Mouse (Mus musculus) hindbrain, embryonic 14.5 days (tissue): ENCODE data around the gene Ankrd2. TPM values are rescaled to one million over a fixed set of nuclear protein-coding genes. Genes with fewer than 3 reads are reported as not detected.

ENCODE experiments used
- ATAC-seq: fragments of 200-750 bp; cut with Nextera tagmentation; 2 replicates; pipeline ENCODE4 v1.8.0; 2017; ENCODE audit warnings: moderate number of reproducible peaks, mild to moderate bottlenecking, moderate TSS enrichment, moderate library complexity; ENCODE audit not compliant: low FRiP score
- DNase-seq: peaks from one replicate; pipeline ENCODE4 v3.0.0-alpha.2; 2015; ENCODE audit warnings: low spot score
- H3K27ac ChIP-seq: fragments of 300-500 bp; sonication (generic); 2 replicates; pipeline ENCODE4 v1.5.1; 2014; ENCODE audit warnings: mild to moderate bottlenecking, moderate library complexity
- H3K27me3 ChIP-seq: fragments of 300-500 bp; sonication (generic); 2 replicates; pipeline ENCODE4 v1.6.1; 2014; ENCODE audit warnings: mild to moderate bottlenecking, low read length, mixed read lengths; ENCODE audit not compliant: control insufficient read depth, insufficient read depth
- H3K36me3 ChIP-seq: fragments of 300-500 bp; sonication (generic); replicated peaks from 2 replicates; pipeline ENCODE4 v1.6.1; 2014; ENCODE audit not compliant: control insufficient read depth, insufficient read depth
- H3K4me1 ChIP-seq: fragments of 300-500 bp; sonication (generic); replicated peaks from 2 replicates; pipeline ENCODE4 v1.6.1; 2014; ENCODE audit warnings: antibody characterized with exemption, low read length, mixed read lengths; ENCODE audit not compliant: control insufficient read depth, insufficient read depth
- H3K4me2 ChIP-seq: fragments of 300-500 bp; sonication (generic); replicated peaks from 2 replicates; pipeline ENCODE4 v1.6.1; 2014; ENCODE audit warnings: mild to moderate bottlenecking, moderate library complexity
- H3K4me3 ChIP-seq: fragments of 300-500 bp; sonication (generic); replicated peaks from 2 replicates; pipeline ENCODE4 v1.5.1; 2014; ENCODE audit warnings: mild to moderate bottlenecking, low read length
- H3K9ac ChIP-seq: fragments of 300-500 bp; sonication (generic); 2 replicates; pipeline ENCODE4 v1.6.1; 2014
- H3K9me3 ChIP-seq: fragments of 300-500 bp; sonication (generic); 2 replicates; pipeline ENCODE4 v1.6.1; 2016; ENCODE audit warnings: low read length; ENCODE audit not compliant: control insufficient read depth
- WGBS: fragments of 180-500 bp; shearing (Covaris S2); extraction: QIAGEN DNeasy Blood & Tissue Kit; methylation state at CpG from one replicate; pipeline ENCODE4 v1.1.7; 2014; 5-methylcytosine and 5-hydroxymethylcytosine counted together
- polyA plus RNA-seq: library from polyadenylated mRNA; unstranded; fragments of >200 nt; fragmentation: Nextera tagmentation; extraction: Ambion mirVana; gene quantifications from 2 replicates; pipeline ENCODE4 v1.2.1, GENCODE M21; 2014

Gene Ankrd2
- 0.82 and 1.2 TPM in 2 replicates for polyA plus RNA-seq

- Histone ChIP-seq H3K9ac (no peak within 1 kb of the TSS), H3K4me1 (no peaks in the 10 kb centered on the region), H3K4me3 (no peak within 1 kb of the TSS), H3K4me2 (no peak within 1 kb of the TSS), H3K27ac (no peak within 1 kb of the TSS), H3K9me3 (no peaks in the 10 kb centered on the region), H3K27me3 (no peaks in the 10 kb centered on the region), H3K36me3 (no peaks in the 10 kb centered on the region)
- WGBS = 64% methylated on average over 18 of the region's 19 CpGs
- ATAC-seq (peak; percentile 80), DNase-seq (peak; percentile 78)
Measured at GRCm38 (mm10) chr19:42035456-42036248, at the start of gene Ankrd2. Gene Ankrd2, plus strand, starts transcription at chr19:42036000.

GRCm38 (mm10) chr19:41987206-41987605 lies 48.6 kb upstream of the Ankrd2 start:
- no peaks in the 10 kb centered on the region for H3K4me1 ChIP-seq
- H3K27ac ChIP-seq = no peak overlapping the region
- no peak overlapping the region for H3K9ac ChIP-seq
- ATAC-seq (no peak), DNase-seq (no peak)
- H3K36me3 ChIP-seq = no peaks in the 10 kb centered on the region
- 88% methylated on average over 4 of the region's 4 CpGs for WGBS
- H3K4me2 ChIP-seq = no peak overlapping the region
- H3K27me3 ChIP-seq = peaks cover 9% of the 10 kb centered on the region
- H3K9me3 ChIP-seq = no peaks in the 10 kb centered on the region
- no peak overlapping the region for H3K4me3 ChIP-seq

GRCm38 (mm10) chr19:41989810-41990209 lies 46.0 kb upstream of the Ankrd2 start:
- DNase-seq (no peak), ATAC-seq (no peak)
- no peaks in the 10 kb centered on the region for H3K9me3 ChIP-seq
- H3K36me3 ChIP-seq = no peaks in the 10 kb centered on the region
- no peak overlapping the region for H3K9ac ChIP-seq
- no peak overlapping the region for H3K27ac ChIP-seq
- H3K27me3 ChIP-seq = no peaks in the 10 kb centered on the region
- no peaks in the 10 kb centered on the region for H3K4me1 ChIP-seq
- H3K4me3 ChIP-seq = no peak overlapping the region
- H3K4me2 ChIP-seq = no peak overlapping the region
- 87% methylated on average over 6 of the region's 6 CpGs for WGBS

- H3K9ac ChIP-seq = no peak overlapping the region
- DNase-seq = no peak
- ATAC-seq = no peak
Measured at GRCm38 (mm10) chr19:41991926-41992477, 43.8 kb upstream of the Ankrd2 start.

GRCm38 (mm10) chr19:41992971-41993370 lies 42.8 kb upstream of the Ankrd2 start:
- Histone ChIP-seq H3K4me1 (no peaks in the 10 kb centered on the region), H3K4me3 (no peak overlapping the region), H3K36me3 (no peaks in the 10 kb centered on the region), H3K9me3 (no peaks in the 10 kb centered on the region), H3K9ac (no peak overlapping the region), H3K4me2 (no peak overlapping the region), H3K27ac (no peak overlapping the region), H3K27me3 (no peaks in the 10 kb centered on the region)
- WGBS = 83% methylated on average over 2 of the region's 2 CpGs
- ATAC-seq = no peak
- no peak for DNase-seq

More at GRCm38 (mm10) chr19:41991926-41992477, 43.8 kb upstream of the Ankrd2 start:
- H3K4me1 ChIP-seq = no peaks in the 10 kb centered on the region
- no peaks in the 10 kb centered on the region for H3K27me3 ChIP-seq
- H3K36me3 ChIP-seq = no peaks in the 10 kb centered on the region
- no peak overlapping the region for H3K4me3 ChIP-seq
- no peak overlapping the region for H3K4me2 ChIP-seq
- no peaks in the 10 kb centered on the region for H3K9me3 ChIP-seq
- WGBS = 33% methylated on average over 6 of the region's 6 CpGs
- 0 out of 2 replicates have a peak overlapping the region, but pooled peaks have one; percentile 47 for H3K27ac ChIP-seq

GRCm38 (mm10) chr19:41993484-41993883 lies 42.3 kb upstream of the Ankrd2 start:
- no peak for DNase-seq
- no peak for ATAC-seq
- no peak overlapping the region for H3K27ac ChIP-seq
- H3K4me3 ChIP-seq = no peak overlapping the region
- no peak overlapping the region for H3K4me2 ChIP-seq
- 81% methylated on average over 6 of the region's 6 CpGs for WGBS
- no peaks in the 10 kb centered on the region for H3K27me3 ChIP-seq
- no peaks in the 10 kb centered on the region for H3K4me1 ChIP-seq
- no peaks in the 10 kb centered on the region for H3K36me3 ChIP-seq
- no peaks in the 10 kb centered on the region for H3K9me3 ChIP-seq
- H3K9ac ChIP-seq = no peak overlapping the region

- no peak for ATAC-seq
Measured at GRCm38 (mm10) chr19:41994023-41994422, 41.8 kb upstream of the Ankrd2 start.

GRCm38 (mm10) chr19:41995483-41995882 lies 40.3 kb upstream of the Ankrd2 start:
- Histone ChIP-seq H3K27ac (no peak overlapping the region), H3K27me3 (no peaks in the 10 kb centered on the region), H3K36me3 (no peaks in the 10 kb centered on the region), H3K4me3 (no peak overlapping the region), H3K9ac (no peak overlapping the region), H3K9me3 (no peaks in the 10 kb centered on the region), H3K4me1 (no peaks in the 10 kb centered on the region), H3K4me2 (no peak overlapping the region)
- WGBS = 32% methylated on average over 1 of the region's 1 CpGs
- DNase-seq = no peak
- ATAC-seq = no peak

More at GRCm38 (mm10) chr19:41994023-41994422, 41.8 kb upstream of the Ankrd2 start:
- Histone ChIP-seq H3K27me3 (no peaks in the 10 kb centered on the region), H3K4me3 (no peak overlapping the region), H3K9ac (no peak overlapping the region), H3K27ac (no peak overlapping the region), H3K36me3 (no peaks in the 10 kb centered on the region), H3K4me2 (no peak overlapping the region), H3K9me3 (no peaks in the 10 kb centered on the region), H3K4me1 (no peaks in the 10 kb centered on the region)
- WGBS = 94% methylated on average over 7 of the region's 7 CpGs
- DNase-seq = no peak

- ATAC-seq = no peak
- no peak overlapping the region for H3K27ac ChIP-seq
- H3K4me2 ChIP-seq = no peak overlapping the region
- no peak overlapping the region for H3K9ac ChIP-seq
- H3K36me3 ChIP-seq = no peaks in the 10 kb centered on the region
- H3K27me3 ChIP-seq = no peaks in the 10 kb centered on the region
- H3K4me1 ChIP-seq = no peaks in the 10 kb centered on the region
- H3K4me3 ChIP-seq = no peak overlapping the region
- WGBS = 91% methylated on average over 10 of the region's 10 CpGs
- no peak for DNase-seq
- H3K9me3 ChIP-seq = no peaks in the 10 kb centered on the region
Measured at GRCm38 (mm10) chr19:41997090-41997489, 38.7 kb upstream of the Ankrd2 start.
